Mouse (Mus musculus) lung, adult 2 months (tissue): ENCODE measurements at regions not wholly inside any gene's neighbourhood (a gene's known extent, or its start where the extent isn't known, plus 50 kb on each side); places are given as distances from the start of the nearest gene placed in this dataset.

Experiments
- DNase-seq: peaks from one replicate; pipeline ENCODE4 v3.0.0; 2022
- H3K4me1 ChIP-seq: fragments of 200-500 bp; 2 replicates; pipeline ENCODE4 v1.6.1; 2011; ENCODE audit warnings: low read length; ENCODE audit not compliant: control insufficient read depth, insufficient read depth
- H3K4me3 ChIP-seq: fragments of 200-500 bp; replicated peaks from 2 replicates; pipeline ENCODE3; 2011; ENCODE audit warnings: low read depth, mild to moderate bottlenecking, control low read depth, low read length; ENCODE audit errors: extremely low read depth
- CTCF ChIP-seq: fragments of 200-500 bp; IDR thresholded peaks from 2 replicates; pipeline ENCODE4 v1.5.1; 2011; ENCODE audit warnings: mild to moderate bottlenecking, low read length, control low read depth; ENCODE audit not compliant: insufficient read depth
- POLR2A ChIP-seq: fragments of 200-500 bp; IDR thresholded peaks from 2 replicates; pipeline ENCODE4 v1.6.1; 2011; ENCODE audit warnings: low read depth, mild to moderate bottlenecking, control low read depth, low read length, borderline replicate concordance; ENCODE audit errors: extremely low read depth
- WGBS: fragments of 180-500 bp; shearing (Covaris S2); methylation state at CpG from one replicate; pipeline ENCODE4 v1.1.7; 2018; 5-methylcytosine and 5-hydroxymethylcytosine counted together

GRCm38 (mm10) chr1:92712366-92712765 is 63.7 kb upstream of the Otos start:
- no peaks in the 10 kb centered on the region for H3K4me1 ChIP-seq
- no peak for TF ChIP-seq CTCF
- no peak for TF ChIP-seq POLR2A
- WGBS, result 74% methylated on average over 8 of the region's 8 CpGs
- no peak overlapping the region for H3K4me3 ChIP-seq
- no peak for DNase-seq

- no peak for DNase-seq
- Histone ChIP-seq H3K4me1 (no peaks in the 10 kb centered on the region), H3K4me3 (no peak overlapping the region)
- no peak for TF ChIP-seq CTCF
- TF ChIP-seq POLR2A, result no peak
- 68% methylated on average over 2 of the region's 2 CpGs for WGBS
Measured at GRCm38 (mm10) chr1:92710321-92710839, 61.7 kb upstream of the Otos start.

GRCm38 (mm10) chr1:92709190-92709850 is 60.7 kb upstream of the Otos start:
- DNase-seq, result no peak
- 58% methylated on average over 14 of the region's 14 CpGs for WGBS
- Histone ChIP-seq H3K4me3 (no peak overlapping the region), H3K4me1 (no peaks in the 10 kb centered on the region)
- TF ChIP-seq CTCF, result no peak
- TF ChIP-seq POLR2A, result no peak

- WGBS, result 74% methylated on average over 19 of the region's 19 CpGs
- no peak for TF ChIP-seq POLR2A
- TF ChIP-seq CTCF, result no peak
- no peak for DNase-seq
Measured at GRCm38 (mm10) chr1:92707917-92708897, 59.6 kb upstream of the Otos start.

GRCm38 (mm10) chr1:92707441-92707840 is 58.8 kb upstream of the Otos start:
- Histone ChIP-seq H3K4me3 (no peak overlapping the region), H3K4me1 (no peaks in the 10 kb centered on the region)
- 72% methylated on average over 2 of the region's 2 CpGs for WGBS
- no peak for TF ChIP-seq POLR2A
- no peak for TF ChIP-seq CTCF
- DNase-seq, result no peak

More at GRCm38 (mm10) chr1:92707917-92708897, 59.6 kb upstream of the Otos start:
- no peak overlapping the region for H3K4me3 ChIP-seq
- no peaks in the 10 kb centered on the region for H3K4me1 ChIP-seq

GRCm38 (mm10) chr1:92703903-92704302 is 55.3 kb upstream of the Otos start:
- Histone ChIP-seq H3K4me1 (no peaks in the 10 kb centered on the region), H3K4me3 (no peak overlapping the region)
- WGBS, result 72% methylated on average over 12 of the region's 12 CpGs
- DNase-seq, result no peak
- no peak for TF ChIP-seq CTCF
- TF ChIP-seq POLR2A, result no peak

DNA sequence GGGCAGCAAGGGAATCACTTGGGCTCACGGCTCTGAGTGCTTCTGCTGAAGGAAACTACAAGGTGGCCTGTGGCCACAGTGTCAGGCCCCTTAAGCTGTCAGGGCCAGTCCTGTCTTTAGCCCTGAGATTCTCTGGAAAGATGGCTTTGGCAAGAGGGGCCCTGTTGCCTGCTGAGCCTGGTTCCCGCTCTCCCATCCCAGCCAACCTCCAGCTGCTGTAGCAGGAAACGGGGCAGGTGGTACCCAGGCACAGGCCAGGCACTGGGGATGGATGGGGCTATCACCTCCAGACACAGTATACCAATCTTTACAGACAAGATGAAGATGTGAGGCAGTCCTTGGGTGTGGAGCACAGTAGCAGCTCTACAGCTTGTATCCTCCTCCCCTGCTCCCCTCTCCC is 54.6 kb upstream of the Otos start:
- no peaks in the 10 kb centered on the region for H3K4me1 ChIP-seq
- 76% methylated on average over 3 of the region's 3 CpGs for WGBS
- no peak for DNase-seq
- H3K4me3 ChIP-seq, result no peak overlapping the region
- TF ChIP-seq POLR2A (no peak), CTCF (no peak)

GRCm38 (mm10) chr1:92700107-92700506 is 51.5 kb upstream of the Otos start:
- WGBS, result 82% methylated on average over 2 of the region's 2 CpGs
- H3K4me1 ChIP-seq, result no peaks in the 10 kb centered on the region

DNA sequence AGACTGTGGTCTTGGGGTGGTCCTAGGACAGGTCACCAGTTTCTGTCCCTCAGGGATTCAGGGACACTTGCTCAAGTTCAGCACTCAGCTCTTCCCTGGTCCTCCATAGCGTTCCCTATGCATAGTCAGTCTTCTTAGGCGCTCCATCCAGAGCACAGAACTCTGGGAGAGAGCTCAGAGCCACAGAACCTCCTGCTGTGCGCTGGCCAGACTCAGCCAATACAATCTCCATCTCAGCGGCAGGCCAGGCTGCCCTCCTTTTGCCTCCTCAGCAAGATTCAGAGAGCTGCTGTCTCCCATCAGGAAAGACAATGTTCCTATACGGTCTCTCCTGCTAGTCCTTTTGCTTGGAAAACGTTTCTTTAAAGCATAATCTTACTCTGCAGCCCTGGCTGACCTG is 51.1 kb upstream of the Otos start:
- WGBS, result 24% methylated on average over 6 of the region's 6 CpGs
- H3K4me1 ChIP-seq, result no peaks in the 10 kb centered on the region
- TF ChIP-seq CTCF, result no peak
- no peak for TF ChIP-seq POLR2A
- no peak overlapping the region for H3K4me3 ChIP-seq
- no peak for DNase-seq

More at GRCm38 (mm10) chr1:92700107-92700506, 51.5 kb upstream of the Otos start:
- DNase-seq, result no peak
- TF ChIP-seq POLR2A, result no peak
- no peak for TF ChIP-seq CTCF
- H3K4me3 ChIP-seq, result no peak overlapping the region
